Mouse (Mus musculus): ENCODE results near the gene Rasgef1c.

The Rasgef1c gene

DNA sequence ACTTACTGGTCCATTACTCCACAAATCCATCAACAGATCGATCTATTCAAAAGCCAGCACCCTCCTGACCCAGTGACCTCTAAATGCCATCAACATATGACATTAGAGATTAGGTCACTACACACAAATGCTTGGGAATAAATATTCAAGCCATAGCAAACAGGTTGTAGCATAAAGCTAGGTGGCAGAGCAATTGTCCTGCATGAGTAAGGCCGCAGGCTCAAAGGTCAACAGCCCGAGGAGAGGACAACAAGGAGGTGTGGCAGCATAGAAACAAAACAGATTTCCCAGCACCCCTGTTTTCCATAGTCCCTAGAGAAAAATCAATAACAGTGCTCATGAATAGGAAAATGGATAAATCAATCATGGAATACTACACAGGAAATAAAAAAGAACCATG, 120.5 kb downstream of the Rasgef1c start:
- DNase-seq (ENCODE audit: low read depth in 2 of 2, low spot score in 2 of 2) = no peak

DNA sequence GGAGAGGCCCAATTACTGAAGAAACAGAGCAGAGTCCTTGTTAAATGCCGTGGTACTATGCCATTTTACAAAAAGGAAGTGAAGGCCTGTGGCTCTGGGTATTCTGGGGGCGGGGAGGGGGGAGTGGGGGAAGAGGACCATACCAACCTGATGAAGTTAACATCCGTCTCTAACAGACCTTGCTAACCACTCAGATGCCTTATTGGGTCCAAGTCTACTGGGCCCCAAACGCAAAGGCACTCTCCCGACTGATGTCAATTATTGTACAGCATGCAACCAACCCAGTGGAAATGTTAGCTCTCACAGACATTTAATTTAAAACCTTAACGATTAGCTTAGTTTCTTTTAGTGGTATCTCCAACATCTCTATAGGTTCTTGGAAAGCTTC, 122.8 kb downstream of the Rasgef1c start:
- peak in 1 of 2 experiments; percentile 4 for DNase-seq (ENCODE audit: low read depth in 2 of 2, low spot score in 2 of 2)

DNA sequence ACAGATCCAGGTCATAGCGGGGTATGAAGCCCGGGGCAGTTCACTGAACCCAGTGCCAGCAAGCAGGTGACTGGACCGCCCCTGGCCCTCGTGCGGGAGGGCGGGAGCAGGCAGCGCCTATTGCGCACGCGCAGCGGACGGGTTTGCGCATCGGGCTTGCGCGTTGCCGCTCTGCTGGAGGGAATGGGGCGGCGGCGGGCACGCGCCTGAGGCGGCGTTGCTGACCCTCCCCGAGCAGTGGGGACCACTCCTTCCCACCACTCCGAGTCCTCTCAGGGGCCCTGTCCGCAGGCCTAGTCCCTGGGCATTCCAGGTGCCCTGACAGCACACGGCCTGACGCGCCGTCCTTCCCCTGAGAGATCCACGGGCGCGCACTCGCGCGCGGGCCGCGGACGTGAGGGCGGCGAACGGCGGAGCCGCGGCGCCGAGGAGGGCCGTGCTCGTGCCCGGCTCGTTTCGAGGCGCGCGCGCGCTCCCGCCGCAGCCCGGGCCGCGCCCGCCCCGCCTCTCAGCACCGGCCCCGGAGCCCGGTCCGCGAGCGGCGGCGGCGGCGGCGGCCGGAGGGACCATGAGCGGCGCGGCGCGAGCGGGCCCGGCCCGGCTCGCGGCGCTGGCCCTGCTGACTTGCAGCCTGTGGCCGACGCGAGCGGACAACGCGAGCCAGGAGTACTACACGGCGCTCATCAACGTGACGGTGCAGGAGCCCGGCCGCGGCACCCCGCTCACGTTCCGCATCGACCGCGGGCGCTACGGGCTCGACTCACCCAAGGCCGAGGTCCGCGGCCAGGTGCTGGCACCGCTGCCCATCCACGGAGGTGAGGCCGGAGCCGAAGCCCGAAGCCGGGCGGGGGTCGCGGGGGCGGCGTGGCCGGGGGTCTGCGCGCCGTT, 123.4 kb downstream of the Rasgef1c start, which contains the start of gene Rnf130:
Gene Rnf130 (plus strand): TSS at position 514 of the 888 bp plus-strand sequence.
- peak; percentile 88 to 91 for DNase-seq (ENCODE audit: low read depth in 2 of 2, low spot score in 2 of 2)

DNA sequence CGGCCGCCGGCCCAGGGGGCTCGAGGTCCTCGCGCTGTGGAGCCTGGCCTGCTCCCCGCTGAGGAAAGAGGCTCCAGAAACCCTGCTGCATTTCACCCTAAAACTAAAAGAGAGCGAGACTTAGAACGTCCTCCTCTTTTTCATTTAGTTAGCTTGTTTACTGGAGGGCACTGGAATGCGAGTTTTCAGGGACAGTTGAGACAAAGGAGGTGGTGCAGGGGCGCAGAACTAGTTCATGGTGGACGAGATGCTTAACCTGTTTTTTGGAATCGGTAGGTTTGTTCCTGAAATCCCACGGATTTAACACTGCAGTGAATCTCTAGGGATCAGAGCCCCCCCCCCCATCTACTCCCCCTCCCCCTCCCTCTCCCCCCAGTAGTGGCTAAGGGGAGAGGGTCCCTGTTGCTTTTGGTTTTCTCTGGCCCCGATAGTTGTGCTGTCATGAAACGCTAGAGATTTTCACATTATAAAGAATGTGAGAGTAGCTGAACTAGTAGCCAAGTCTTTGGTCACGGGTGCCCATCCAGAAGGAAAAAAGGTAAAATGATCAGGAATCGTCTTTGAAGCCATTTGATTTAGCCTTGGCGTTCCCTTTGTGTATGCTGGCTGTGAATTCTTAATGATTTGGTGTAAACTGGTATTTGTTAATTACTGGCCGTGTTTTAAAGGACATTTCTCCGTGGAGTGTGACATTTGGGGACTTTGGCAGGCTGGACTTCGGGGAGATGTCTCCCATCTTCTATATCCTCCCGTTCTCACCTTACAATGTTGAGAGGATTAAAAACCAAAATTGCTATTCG, 124.3 kb downstream of the Rasgef1c start:
- DNase-seq (ENCODE audit: low read depth in 2 of 2, low spot score in 2 of 2) = no peak

DNA sequence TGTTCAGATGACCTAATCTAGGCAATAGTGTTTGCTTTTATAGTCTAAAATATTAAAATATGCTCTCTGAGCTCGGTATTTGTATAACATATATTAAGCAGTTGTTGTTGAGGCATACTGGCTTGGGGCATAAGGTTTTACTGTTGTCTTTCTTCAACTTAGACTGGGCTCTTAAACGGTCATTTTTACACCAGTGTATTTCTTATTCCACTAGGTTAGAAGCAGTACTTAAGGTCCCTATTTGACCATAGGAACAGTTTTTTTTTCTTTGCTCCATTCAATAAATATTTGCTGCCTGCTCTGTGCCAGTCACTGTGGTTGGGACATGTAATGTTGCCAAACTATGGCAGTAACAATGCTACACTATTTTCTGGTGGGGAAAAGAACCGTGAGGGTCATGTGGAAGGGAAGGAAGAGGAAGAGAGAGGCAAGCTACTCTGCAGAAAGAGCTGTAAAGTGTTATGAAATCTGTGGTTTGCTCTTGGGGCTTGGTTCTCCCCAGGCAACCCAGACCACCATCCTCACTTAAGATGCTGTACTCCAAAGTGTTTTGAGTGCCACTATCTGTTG, 125.0 kb downstream of the Rasgef1c start:
- no peak for DNase-seq (ENCODE audit: low read depth in 2 of 2, low spot score in 2 of 2)

DNA sequence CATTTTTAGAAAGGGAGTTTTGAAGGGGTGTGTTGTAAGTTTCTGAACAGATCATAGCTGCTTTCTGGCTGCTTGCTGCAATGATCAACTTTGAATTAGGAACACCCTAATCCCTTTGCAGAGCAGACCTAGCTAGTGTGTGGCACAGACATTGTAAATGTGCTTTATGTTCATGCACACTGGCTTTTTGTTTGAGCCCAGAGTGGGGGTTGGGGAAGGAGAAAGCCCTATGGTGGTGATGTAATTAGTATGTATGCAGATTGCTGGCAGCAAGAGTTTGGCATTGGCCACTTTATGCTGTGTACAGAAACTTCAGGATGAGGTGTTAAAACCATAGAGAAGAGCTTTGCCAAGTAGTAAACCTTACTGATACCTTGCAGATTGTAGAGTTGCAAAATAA, 126.8 kb downstream of the Rasgef1c start:
- no peak for DNase-seq (ENCODE audit: low read depth in 2 of 2, low spot score in 2 of 2)

Measured in CD8-positive naive resting alpha-beta T cell, adult 2 months (primary cell).